7 mouse cellular contexts compared by ENCODE assay signal in genomic region chr14:21053586-21053985, GRCm38 (mm10). TPM values are rescaled to one million over a fixed set of nuclear protein-coding genes. Genes with fewer than 3 reads are reported as not detected.
DNase-seq lines count a peak whose midpoint lies in the region; ATAC-seq and TF ChIP-seq lines count a peak whose summit lies in the region.

No protein-coding gene starts in this region.

- no peaks in the 10 kb centered on the region for H3K9me3 ChIP-seq in midbrain, embryonic 10.5 days (replicated peaks)
- H3K9me3 ChIP-seq in midbrain, postnatal 0 days (ENCODE audit: low read length): no peaks in the 10 kb centered on the region
- no peaks in the 10 kb centered on the region for H3K9me3 ChIP-seq in forebrain, embryonic 13.5 days (replicated peaks)
- H3K9me3 ChIP-seq in kidney, postnatal 0 days (replicated peaks; ENCODE audit: low read length): no peaks in the 10 kb centered on the region
- no peaks in the 10 kb centered on the region for H3K9me3 ChIP-seq in stomach, embryonic 15.5 days

- H3K4me3 ChIP-seq in midbrain, embryonic 10.5 days: peak overlapping the region; percentile 86
- no peak overlapping the region for H3K4me3 ChIP-seq in midbrain, postnatal 0 days (ENCODE audit: low read depth, low read length)
- H3K4me3 ChIP-seq in forebrain, embryonic 13.5 days: peak overlapping the region; percentile 87; the same call in 1 of the 2 replicates
- peak overlapping the region; percentile 76; the same call in 1 of the 2 replicates for H3K4me3 ChIP-seq in kidney, postnatal 0 days (replicated peaks; ENCODE audit: low read depth, low read length)
- peak overlapping the region; percentile 87; the same call in 1 of the 2 replicates for H3K4me3 ChIP-seq in stomach, embryonic 15.5 days (replicated peaks)

- H3K4me2 ChIP-seq in midbrain, postnatal 0 days (ENCODE audit: low read depth, low read length, poor library complexity, severe bottlenecking): no peak overlapping the region; the same call in 1 of the 2 replicates
- peak overlapping the region; percentile 80 for H3K4me2 ChIP-seq in forebrain, embryonic 13.5 days
- peak overlapping the region; percentile 97 for H3K4me2 ChIP-seq in kidney, postnatal 0 days (ENCODE audit: low read length)
- peak overlapping the region; percentile 95 for H3K4me2 ChIP-seq in stomach, embryonic 15.5 days

- intact Hi-C loops in gastrocnemius, postnatal 36 days (cut with DNase I): loop anchor here (2.0 kb wide), 1 partner anchor 21 kb away; no protein-coding TSS in a partner anchor
- intact Hi-C loops in left cerebral cortex, postnatal 36 days (cut with DNase I): loop anchor here (5.0 kb wide), 1 partner anchor 54 kb away; no protein-coding TSS in a partner anchor

- no peak for DNase-seq in midbrain, embryonic 10.5 days (ENCODE audit: low spot score)
- DNase-seq in midbrain, postnatal 0 days (ENCODE audit: low spot score): no peak
- no peak for DNase-seq in kidney, postnatal 0 days (ENCODE audit: low spot score)
- no peak for DNase-seq in gastrocnemius, postnatal 36 days
- DNase-seq in left cerebral cortex, postnatal 36 days (ENCODE audit: low spot score in 2 of 2): no peak

- no peak for TF ChIP-seq CTCF in midbrain, postnatal 0 days (IDR thresholded peaks at IDR 0.05)
- no peak for TF ChIP-seq CTCF in kidney, postnatal 0 days (IDR thresholded peaks at IDR 0.05; ENCODE audit: low read depth)

- H3K9ac ChIP-seq in midbrain, postnatal 0 days (replicated peaks; ENCODE audit: low read length, poor library complexity, severe bottlenecking): no peak overlapping the region
- no peak overlapping the region for H3K9ac ChIP-seq in forebrain, embryonic 13.5 days
- H3K9ac ChIP-seq in kidney, postnatal 0 days (ENCODE audit: low read depth, low read length): no peak overlapping the region
- H3K9ac ChIP-seq in stomach, embryonic 15.5 days: no peak overlapping the region

- H3K27ac ChIP-seq in midbrain, embryonic 10.5 days (replicated peaks): no peak overlapping the region
- no peak overlapping the region for H3K27ac ChIP-seq in midbrain, postnatal 0 days (ENCODE audit: low read depth, low read length)
- H3K27ac ChIP-seq in forebrain, embryonic 13.5 days: no peak overlapping the region
- no peak overlapping the region for H3K27ac ChIP-seq in kidney, postnatal 0 days
- H3K27ac ChIP-seq in stomach, embryonic 15.5 days: no peak overlapping the region

- H3K27me3 ChIP-seq in midbrain, embryonic 10.5 days (ENCODE audit: low read depth, poor library complexity, severe bottlenecking): no peaks in the 10 kb centered on the region
- H3K27me3 ChIP-seq in midbrain, postnatal 0 days (ENCODE audit: insufficient read depth, low read length): no peaks in the 10 kb centered on the region
- no peaks in the 10 kb centered on the region for H3K27me3 ChIP-seq in forebrain, embryonic 13.5 days
- H3K27me3 ChIP-seq in kidney, postnatal 0 days (ENCODE audit: insufficient read depth, low read length): no peaks in the 10 kb centered on the region
- H3K27me3 ChIP-seq in stomach, embryonic 15.5 days (replicated peaks): no peaks in the 10 kb centered on the region

- H3K4me1 ChIP-seq in midbrain, embryonic 10.5 days: peaks cover 20% of the 10 kb centered on the region
- H3K4me1 ChIP-seq in midbrain, postnatal 0 days (ENCODE audit: insufficient read depth, low read length): no peaks in the 10 kb centered on the region; the same call in 1 of the 2 replicates
- peaks cover 15% of the 10 kb centered on the region for H3K4me1 ChIP-seq in forebrain, embryonic 13.5 days
- 0 out of 2 replicates have a peak, but pooled peaks cover 6% of the 10 kb centered on the region for H3K4me1 ChIP-seq in kidney, postnatal 0 days (replicated peaks; ENCODE audit: insufficient read depth, low read length)
- H3K4me1 ChIP-seq in stomach, embryonic 15.5 days: 0 out of 2 replicates have a peak, but pooled peaks cover 4% of the 10 kb centered on the region

- peaks cover 3% of the 10 kb centered on the region; the same call in 1 of the 2 replicates for H3K36me3 ChIP-seq in midbrain, embryonic 10.5 days
- no peaks in the 10 kb centered on the region for H3K36me3 ChIP-seq in midbrain, postnatal 0 days (ENCODE audit: insufficient read depth, low read length)
- no peaks in the 10 kb centered on the region for H3K36me3 ChIP-seq in forebrain, embryonic 13.5 days (ENCODE audit: poor library complexity, severe bottlenecking)
- H3K36me3 ChIP-seq in kidney, postnatal 0 days (ENCODE audit: insufficient read depth, low read length): no peaks in the 10 kb centered on the region
- H3K36me3 ChIP-seq in stomach, embryonic 15.5 days: no peaks in the 10 kb centered on the region

- 59% methylated on average over 7 of the region's 7 CpGs for WGBS in midbrain, embryonic 10.5 days
- 54% methylated on average over 7 of the region's 7 CpGs for WGBS in midbrain, postnatal 0 days
- WGBS in forebrain, embryonic 13.5 days: 46% methylated on average over 7 of the region's 7 CpGs
- 49% methylated on average over 7 of the region's 7 CpGs for WGBS in kidney, postnatal 0 days
- 49% methylated on average over 7 of the region's 7 CpGs for WGBS in stomach, embryonic 15.5 days

- no peak for ATAC-seq in midbrain, postnatal 0 days (ENCODE audit: low FRiP score)
- no peak for ATAC-seq in forebrain, embryonic 13.5 days
- no peak for ATAC-seq in kidney, postnatal 0 days (replicated peaks; ENCODE audit: low FRiP score, low read depth)
- ATAC-seq in stomach, embryonic 15.5 days (ENCODE audit: insufficient read depth, low FRiP score, low read depth): no peak

RNA-seq across cellular contexts. Expression of gene Adk, which starts 1.2 kb away (rescaled TPM):
- polyA plus RNA-seq in midbrain, embryonic 10.5 days (2016; fragmentation: Nextera tagmentation; extraction: Ambion mirVana): 122 and 153 TPM in 2 replicates
- 25.3 and 27.3 TPM in 2 replicates for total RNA-seq in midbrain, postnatal 0 days (2014; rRNA removed)
- 48.3 and 50.6 TPM in 2 replicates for polyA plus RNA-seq in midbrain, postnatal 0 days (2015; fragmentation: Nextera tagmentation; extraction: Ambion mirVana)
- 104 and 105 TPM in 2 replicates for polyA plus RNA-seq in forebrain, embryonic 13.5 days (2015; fragmentation: Nextera tagmentation; extraction: Ambion mirVana)
- polyA plus RNA-seq in kidney, postnatal 0 days (2015; fragmentation: Nextera tagmentation; extraction: Ambion mirVana): 193 and 196 TPM in 2 replicates
- polyA plus RNA-seq in stomach, embryonic 15.5 days (2015; fragmentation: Nextera tagmentation; extraction: Ambion mirVana): 167 and 178 TPM in 2 replicates
- 100 to 1,000 TPM in 1 of 2 experiments, 10 to 100 TPM in 1; 94.0 to 111 TPM for total RNA-seq in gastrocnemius, postnatal 36 days (2021)
- total RNA-seq in left cerebral cortex, postnatal 36 days (2021): 10 to 100 TPM; 63.6 to 66.2 TPM

RNA-seq across cellular contexts. Expression of gene Ap3m1, which starts 1.3 kb away (rescaled TPM):
- polyA plus RNA-seq in midbrain, embryonic 10.5 days (2016; fragmentation: Nextera tagmentation; extraction: Ambion mirVana): 108 and 122 TPM in 2 replicates
- total RNA-seq in midbrain, postnatal 0 days (2014; rRNA removed): 53.9 and 67.6 TPM in 2 replicates
- polyA plus RNA-seq in midbrain, postnatal 0 days (2015; fragmentation: Nextera tagmentation; extraction: Ambion mirVana): 50.1 and 54.2 TPM in 2 replicates
- polyA plus RNA-seq in forebrain, embryonic 13.5 days (2015; fragmentation: Nextera tagmentation; extraction: Ambion mirVana): 107 and 125 TPM in 2 replicates
- 50.7 and 55.4 TPM in 2 replicates for polyA plus RNA-seq in kidney, postnatal 0 days (2015; fragmentation: Nextera tagmentation; extraction: Ambion mirVana)
- polyA plus RNA-seq in stomach, embryonic 15.5 days (2015; fragmentation: Nextera tagmentation; extraction: Ambion mirVana): 60.2 and 63.8 TPM in 2 replicates
- 10 to 100 TPM; 34.7 to 35.6 TPM for total RNA-seq in gastrocnemius, postnatal 36 days (2021)
- 10 to 100 TPM; 61.7 to 62.0 TPM for total RNA-seq in left cerebral cortex, postnatal 36 days (2021)
